Mouse (Mus musculus) brain, adult 2 months (tissue): Measurements from ENCODE around the gene Hp1bp3.

Experiments used
- DNase-seq: peaks from one replicate; pipeline ENCODE4 v3.0.0; 2011; ENCODE audit warnings: low read depth, low spot score

Gene Hp1bp3

DNA sequence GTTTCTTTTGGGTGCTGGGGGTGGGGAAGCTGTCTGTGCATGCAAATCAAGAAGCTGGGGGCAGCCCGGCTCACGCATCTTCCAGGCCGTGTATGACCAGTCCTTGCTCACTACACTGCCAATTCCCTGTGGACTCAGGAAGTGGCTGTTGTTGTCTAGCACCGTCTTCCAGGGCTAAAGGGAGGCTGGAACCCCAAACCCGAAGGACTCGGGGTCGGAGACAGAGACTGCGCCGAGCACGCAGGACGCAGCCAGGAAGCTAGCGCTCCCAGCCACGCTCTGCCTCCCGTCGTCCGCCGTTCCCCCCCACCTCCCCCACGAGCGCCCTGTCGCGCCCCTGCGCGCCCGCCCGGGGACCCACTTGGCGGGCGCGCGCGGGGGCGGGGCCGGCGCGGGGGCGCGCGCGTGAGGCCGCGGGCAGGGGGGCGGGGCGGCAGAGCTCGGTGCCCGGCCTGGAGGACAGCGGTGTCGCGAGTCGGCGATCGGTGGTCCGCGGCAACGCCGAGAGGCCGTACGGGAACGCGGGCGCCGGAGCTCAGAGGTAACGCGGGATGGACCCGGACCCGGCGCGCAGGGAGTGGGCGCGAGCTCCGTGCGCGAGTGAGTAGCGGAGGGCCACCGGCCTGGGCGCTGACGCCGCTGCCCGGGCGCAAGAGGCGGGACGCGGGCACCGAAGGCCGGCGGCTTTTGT is at the start of gene Hp1bp3:
Gene Hp1bp3 (plus strand): TSS at position 97 of the 691 bp plus-strand sequence.
- DNase-seq: peak; percentile 91

GRCm38 (mm10) chr4:138166519-138166918 is 49.6 kb upstream of the Hp1bp3 start:
- peak; percentile 76 for DNase-seq

- no peak for DNase-seq
Observed at GRCm38 (mm10) chr4:138168162-138168561, 47.9 kb upstream of the Hp1bp3 start.

DNA sequence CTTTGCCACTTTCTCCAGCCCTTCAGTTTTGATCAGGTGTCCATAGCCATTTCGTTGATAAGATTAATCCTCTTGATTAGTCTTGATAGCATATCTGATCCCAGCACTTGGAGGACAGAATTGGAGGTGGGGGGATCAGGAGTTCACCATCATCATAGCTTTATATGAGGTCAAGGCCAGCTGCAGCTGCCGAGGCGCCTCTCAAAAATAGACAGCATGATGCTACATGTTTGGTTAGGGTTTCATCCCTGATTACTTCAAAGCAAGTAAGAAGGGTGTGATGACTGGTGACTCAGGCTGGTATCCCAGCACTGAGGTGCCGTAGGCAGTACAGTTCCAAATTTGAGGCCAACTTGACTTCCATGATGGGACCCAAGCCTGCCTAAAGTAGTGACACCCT is 46.7 kb upstream of the Hp1bp3 start:
- no peak for DNase-seq

GRCm38 (mm10) chr4:138172686-138173085 is 43.4 kb upstream of the Hp1bp3 start:
- no peak for DNase-seq

GRCm38 (mm10) chr4:138179391-138179790 is 36.7 kb upstream of the Hp1bp3 start:
- DNase-seq: no peak

DNA sequence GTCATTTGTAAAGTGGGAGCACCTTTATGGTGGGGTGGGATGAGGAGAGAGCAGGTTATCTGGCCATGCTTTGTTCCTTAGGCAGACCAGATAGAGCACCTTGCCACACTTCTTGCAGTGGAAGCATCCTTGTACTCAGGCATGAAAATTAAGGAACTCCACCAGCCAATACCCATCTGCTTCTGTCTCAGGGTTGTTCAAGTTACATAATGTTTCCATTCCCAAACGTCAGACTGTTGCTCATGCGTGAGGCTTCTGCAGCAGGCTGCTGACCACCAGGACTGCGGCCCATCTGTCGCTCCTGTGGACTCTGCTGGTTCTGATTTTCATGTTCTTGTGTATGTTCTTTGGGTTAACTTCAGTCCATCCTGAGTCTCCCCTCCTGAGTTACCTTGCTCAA is 35.4 kb upstream of the Hp1bp3 start:
- DNase-seq: peak; percentile 67

- DNase-seq: no peak
Observed at GRCm38 (mm10) chr4:138184056-138184455, 32.0 kb upstream of the Hp1bp3 start.

- no peak for DNase-seq
Observed at GRCm38 (mm10) chr4:138184573-138184981, 31.5 kb upstream of the Hp1bp3 start.

DNA sequence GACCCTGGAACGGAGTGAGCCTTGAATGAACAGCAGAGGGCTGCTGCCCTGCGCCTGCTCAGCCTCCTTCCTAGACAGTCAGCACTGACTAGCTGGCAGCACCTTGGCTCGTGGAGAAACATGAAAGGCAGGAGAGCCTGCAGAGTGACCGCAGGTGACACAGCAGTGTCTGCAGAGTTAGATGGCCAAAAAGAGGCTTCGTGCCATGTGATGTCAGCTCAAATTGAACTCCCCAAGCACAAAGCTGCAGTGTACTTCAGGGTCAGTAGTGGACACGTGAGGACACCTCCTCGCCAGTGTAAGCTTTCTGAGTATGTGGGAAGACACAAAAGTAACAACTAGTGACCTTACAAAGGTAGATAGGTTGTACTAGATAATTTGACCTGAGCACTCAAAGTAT is 30.1 kb upstream of the Hp1bp3 start:
- no peak for DNase-seq

GRCm38 (mm10) chr4:138187995-138188394 is 28.1 kb upstream of the Hp1bp3 start:
- no peak for DNase-seq

DNA sequence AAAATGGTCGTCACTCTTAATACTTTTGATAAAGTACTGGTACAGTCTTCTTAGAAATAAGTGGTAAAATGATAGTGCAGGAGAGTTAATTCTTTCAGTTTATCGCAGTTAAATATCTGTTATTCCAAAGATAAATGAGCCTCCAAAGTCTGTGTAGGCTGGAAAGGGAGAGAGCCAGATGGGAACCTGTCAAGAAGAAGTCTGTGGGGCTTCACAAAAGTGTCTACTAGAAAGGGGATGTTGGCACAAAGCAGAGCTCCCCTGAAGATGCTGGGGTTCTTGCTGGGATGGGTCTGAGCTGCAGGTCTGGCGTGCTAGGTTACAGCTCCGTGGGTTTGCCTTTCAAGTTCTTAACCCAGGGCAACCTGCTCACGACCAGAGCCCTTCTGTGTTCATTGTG is 23.5 kb upstream of the Hp1bp3 start:
- peak; percentile 63 for DNase-seq

- DNase-seq: no peak
Observed at GRCm38 (mm10) chr4:138200769-138201168, 15.3 kb upstream of the Hp1bp3 start.

DNA sequence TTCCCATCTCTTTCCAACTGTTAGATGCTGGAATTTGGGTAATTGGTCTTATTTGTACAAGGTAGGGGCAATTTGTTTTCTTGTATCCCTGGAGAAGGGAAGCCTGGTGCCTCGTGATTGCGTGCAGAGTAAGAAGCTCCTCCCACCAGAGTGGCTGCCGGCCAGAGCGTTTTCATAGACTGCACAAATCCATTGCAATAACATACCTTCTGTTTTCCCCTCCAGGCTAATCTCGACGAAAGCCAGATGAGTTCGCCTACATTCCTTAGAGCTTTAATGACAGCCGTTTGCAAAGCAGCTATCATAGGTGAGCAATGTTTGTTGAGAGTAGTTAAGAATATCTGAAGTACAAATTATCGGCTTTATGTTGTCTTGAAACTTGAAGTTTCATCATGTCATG is 14.4 kb upstream of the Hp1bp3 start:
- DNase-seq: no peak

DNA sequence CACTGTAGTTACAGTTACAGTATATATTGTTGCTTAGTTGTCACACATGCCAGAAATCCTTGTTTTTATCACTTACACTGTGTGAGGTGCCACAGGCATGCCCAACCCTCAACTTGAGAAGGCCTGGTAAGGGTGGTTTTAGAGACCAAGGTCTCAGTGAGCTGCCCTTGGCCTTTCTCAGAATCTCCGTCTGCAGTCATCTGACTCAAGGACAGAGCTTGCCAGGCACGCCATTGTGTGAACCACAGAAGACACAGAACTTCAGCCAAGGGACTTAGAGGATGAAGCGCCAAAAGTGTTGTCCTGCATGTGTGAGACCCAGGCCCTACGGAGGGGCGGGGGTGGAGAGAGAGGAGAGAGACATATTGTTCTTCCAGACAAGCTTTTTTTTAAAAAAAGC is 6.0 kb upstream of the Hp1bp3 start:
- DNase-seq: no peak

DNA sequence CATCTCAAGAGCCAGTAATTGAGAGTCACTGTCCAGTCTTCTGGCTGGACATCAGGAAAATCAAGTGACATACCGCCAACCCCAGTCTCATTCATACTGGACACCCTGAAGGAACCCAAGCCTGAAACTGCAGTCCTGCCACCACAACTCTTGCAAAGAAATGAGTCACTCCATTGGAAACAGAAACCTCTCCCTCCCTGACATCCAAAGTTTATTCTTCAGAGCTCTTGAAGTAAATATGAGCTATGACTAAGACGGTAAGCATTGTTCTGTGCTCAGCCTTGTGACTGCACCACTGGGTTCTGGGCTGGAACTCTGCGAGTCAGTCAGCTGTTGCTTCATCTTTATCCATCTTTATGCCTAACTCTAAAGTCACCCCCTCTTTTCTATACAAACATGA is 2.2 kb upstream of the Hp1bp3 start:
- peak; percentile 58 for DNase-seq

DNA sequence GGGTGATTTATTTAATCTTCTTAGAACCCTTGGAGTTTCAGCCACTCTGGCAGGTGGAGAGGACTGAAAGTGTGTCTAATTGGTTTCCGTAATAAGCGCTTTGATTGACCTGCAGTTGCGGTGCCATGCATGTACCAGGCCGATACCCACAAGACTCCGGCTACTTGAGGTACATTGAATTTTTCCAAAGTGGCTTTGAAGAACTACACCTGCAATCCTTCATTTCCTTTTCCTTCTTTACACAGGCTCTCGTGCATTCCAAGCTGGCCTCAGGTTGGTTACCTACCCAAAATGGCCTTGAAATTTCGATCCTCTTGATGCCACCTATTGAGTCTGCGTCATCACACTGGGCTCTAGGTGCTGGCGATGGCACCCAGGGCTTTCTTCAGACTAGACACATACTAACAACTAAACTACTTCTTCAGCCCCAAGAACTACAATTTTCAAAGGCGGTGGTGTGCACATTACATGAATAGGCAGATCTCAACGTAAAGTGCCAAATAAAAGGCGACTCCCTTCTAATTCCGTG is 361 bp upstream of the Hp1bp3 start:
- no peak for DNase-seq

DNA sequence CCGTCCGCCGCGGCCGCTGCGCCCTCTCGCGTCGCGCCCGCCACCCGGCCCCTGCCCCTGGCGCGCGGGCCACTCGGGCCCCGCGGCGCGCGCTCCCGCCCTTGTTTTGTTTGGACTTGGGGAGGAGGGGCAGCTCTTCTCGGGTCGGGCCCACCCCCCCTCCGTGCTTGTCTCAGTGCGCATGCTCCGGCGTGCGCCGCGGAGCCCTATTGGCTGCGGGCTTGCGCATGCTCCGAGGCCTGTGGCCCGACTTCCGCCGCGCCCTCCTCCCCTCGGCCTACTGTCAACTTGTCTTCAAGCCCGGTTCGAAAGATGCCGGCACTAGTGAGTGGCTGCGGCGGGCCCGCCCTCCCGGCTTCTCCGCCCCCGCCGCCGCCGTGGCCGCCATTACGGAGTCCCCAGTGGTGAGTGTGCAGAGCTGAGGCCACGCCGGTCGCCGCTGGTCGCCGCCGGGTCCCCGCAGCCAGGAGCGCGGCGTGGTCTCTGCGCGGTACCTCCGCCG is 846 bp downstream of the Hp1bp3 start:
- peak; percentile 99 for DNase-seq

DNA sequence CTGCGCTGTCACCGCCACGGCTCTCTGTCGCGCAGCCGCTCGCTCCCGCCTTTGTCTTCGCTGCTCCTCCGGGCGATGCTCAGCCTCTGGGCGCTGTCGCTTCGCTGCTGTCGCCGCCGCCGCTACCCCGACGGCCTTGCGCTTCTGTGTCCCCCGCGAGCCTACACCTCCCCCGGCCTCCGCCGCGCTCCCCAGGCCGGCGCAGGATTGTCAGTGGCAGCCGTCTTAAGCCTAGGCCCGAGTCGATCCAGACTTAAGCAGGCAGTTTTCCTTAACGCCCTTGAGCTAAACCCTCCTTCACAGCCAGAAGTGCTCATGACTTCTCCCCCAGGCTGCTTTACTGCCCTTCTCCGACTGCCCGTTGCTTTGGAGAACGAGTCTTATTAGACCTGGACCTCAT is 1.3 kb downstream of the Hp1bp3 start:
- peak; percentile 45 for DNase-seq

GRCm38 (mm10) chr4:138217951-138218685 is 2.0 kb downstream of the Hp1bp3 start:
- DNase-seq: no peak

- DNase-seq: peak; percentile 28
Observed at GRCm38 (mm10) chr4:138219331-138219730, 3.2 kb downstream of the Hp1bp3 start.

DNA sequence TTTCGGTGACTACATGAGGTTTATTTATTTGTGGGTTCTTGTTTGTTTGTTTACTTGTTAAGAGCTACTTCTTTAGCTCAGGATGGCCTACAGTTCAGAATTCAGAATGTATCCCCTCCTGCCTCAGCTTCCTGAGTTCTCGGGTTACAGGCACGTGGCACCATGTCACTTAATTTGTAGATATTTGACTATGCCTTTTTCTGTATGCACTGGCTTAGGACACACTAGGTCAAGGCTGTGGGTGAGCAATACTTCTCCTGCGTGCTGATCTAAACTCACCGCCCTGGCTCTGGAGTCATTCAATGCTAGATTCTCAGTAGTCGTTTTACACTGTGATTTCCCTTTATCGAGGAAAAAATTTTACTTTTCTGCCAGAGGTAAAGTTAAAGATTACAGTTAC is 4.7 kb downstream of the Hp1bp3 start:
- DNase-seq: no peak

GRCm38 (mm10) chr4:138221406-138221805 is 5.3 kb downstream of the Hp1bp3 start:
- DNase-seq: no peak
